ENCODE assay signal across 8 mouse cellular contexts in the genomic region with DNA sequence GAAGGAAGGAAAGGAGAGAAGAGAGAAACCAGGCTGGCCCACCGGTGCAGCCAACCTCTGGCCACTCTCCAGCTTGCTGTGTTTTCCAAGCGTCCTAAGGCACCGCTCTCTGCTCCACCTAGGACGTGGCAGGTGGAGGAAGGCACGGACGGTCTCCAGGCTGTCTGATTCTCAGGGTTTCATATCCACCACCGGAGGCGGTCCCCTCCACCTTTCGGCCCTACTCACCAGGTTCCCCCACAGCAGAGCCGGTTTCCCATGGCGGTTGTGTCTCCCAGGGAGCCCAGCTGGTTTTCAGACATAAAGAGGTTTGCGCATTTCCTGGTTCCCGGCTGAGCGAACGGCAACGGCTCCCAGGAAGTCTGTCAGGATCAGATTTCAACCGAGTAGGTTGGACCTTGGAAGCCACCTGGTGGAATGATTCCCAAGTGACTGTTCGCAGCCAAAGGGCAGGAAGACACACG. TPM values are rescaled to one million over a fixed set of nuclear protein-coding genes. Genes with fewer than 3 reads are reported as not detected.
DNase-seq lines count a peak whose midpoint lies in the region; ATAC-seq and TF ChIP-seq lines count a peak whose summit lies in the region.

TSS of gene 2310030G06Rik (minus strand) at position 323 of the 464 bp plus-strand sequence.

- H3K27ac ChIP-seq in cerebellum, adult 2 months (ENCODE audit: insufficient read depth, low read length): peak within 1 kb of the TSS; percentile 37; the same call in 1 of the 2 replicates
- peak within 1 kb of the TSS; percentile 86 for H3K27ac ChIP-seq in heart, embryonic 14.5 days (replicated peaks in 1 of 2; ENCODE audit: control insufficient read depth in 1 of 2, insufficient read depth in 1 of 2, low read depth in 2 of 2, low read length in 2 of 2)
- peak within 1 kb of the TSS; percentile 61; the same call in 1 of the 2 replicates for H3K27ac ChIP-seq in midbrain, embryonic 10.5 days (replicated peaks)

- no peaks in the 10 kb centered on the region for H3K36me3 ChIP-seq in heart, embryonic 14.5 days (ENCODE audit: control insufficient read depth, insufficient read depth, low read length)
- no peaks in the 10 kb centered on the region for H3K36me3 ChIP-seq in midbrain, embryonic 10.5 days

- H3K9me3 ChIP-seq in heart, embryonic 14.5 days (ENCODE audit: control insufficient read depth, low read length): no peaks in the 10 kb centered on the region
- H3K9me3 ChIP-seq in midbrain, embryonic 10.5 days (replicated peaks): no peaks in the 10 kb centered on the region

- TF ChIP-seq POLR2A in cerebellum, adult 2 months (IDR thresholded peaks at IDR 0.05; ENCODE audit: borderline replicate concordance, insufficient read depth, low read length): peak; percentile 32; the same call in 1 of the 2 replicates

- peaks cover under 1% of the 10 kb centered on the region; the same call in 1 of the 2 replicates for H3K4me1 ChIP-seq in cerebellum, adult 2 months (ENCODE audit: control insufficient read depth, insufficient read depth, low read length)
- peaks cover 8 to 34% of the 10 kb centered on the region in 2 experiments for H3K4me1 ChIP-seq in heart, embryonic 14.5 days (ENCODE audit: control insufficient read depth in 2 of 2, insufficient read depth in 2 of 2, low read length in 2 of 2)
- peaks cover 10% of the 10 kb centered on the region for H3K4me1 ChIP-seq in midbrain, embryonic 10.5 days

- H3K27me3 ChIP-seq in cerebellum, adult 2 months (ENCODE audit: control insufficient read depth, insufficient read depth, low read length): no peaks in the 10 kb centered on the region
- H3K27me3 ChIP-seq in heart, embryonic 14.5 days (ENCODE audit: control insufficient read depth, insufficient read depth, low read length): 0 out of 2 replicates have a peak, but pooled peaks cover 2% of the 10 kb centered on the region
- H3K27me3 ChIP-seq in midbrain, embryonic 10.5 days (ENCODE audit: low read depth, poor library complexity, severe bottlenecking): peaks cover 35% of the 10 kb centered on the region

- no peak for ATAC-seq in heart, embryonic 14.5 days (ENCODE audit: insufficient number of reproducible peaks, insufficient read depth, low FRiP score, low read depth)

- peak within 1 kb of the TSS; percentile 64 for H3K4me3 ChIP-seq in cerebellum, adult 2 months (replicated peaks; ENCODE audit: insufficient read depth, low read depth, low read length)
- peak within 1 kb of the TSS; percentile 53 to 66 for H3K4me3 ChIP-seq in heart, embryonic 14.5 days (ENCODE audit: control insufficient read depth in 1 of 2, insufficient read depth in 1 of 2, low read depth in 1 of 2, low read length in 2 of 2)
- H3K4me3 ChIP-seq in midbrain, embryonic 10.5 days: peak within 1 kb of the TSS; percentile 54

- peak within 1 kb of the TSS; percentile 80 for H3K9ac ChIP-seq in heart, embryonic 14.5 days (ENCODE audit: low read length)

- DNase-seq in cerebellum, adult 2 months: peak in 1 of 2 experiments; percentile 56
- DNase-seq in cerebellum, adult 11 months: no peak
- peak; percentile 63 for DNase-seq in brain, adult 2 months (ENCODE audit: low read depth, low spot score)
- DNase-seq in kidney, postnatal 4 days: peak; percentile 72 to 83
- DNase-seq in midbrain, embryonic 10.5 days (ENCODE audit: low spot score): peak; percentile 23
- no peak for DNase-seq in layer of hippocampus, postnatal 14 days (ENCODE audit: low spot score in 2 of 2)
- DNase-seq in layer of hippocampus, adult 9-11 months: no peak

- peak; percentile 20; the same call in 1 of the 2 replicates for TF ChIP-seq CTCF in cerebellum, adult 2 months (IDR thresholded peaks at IDR 0.05; ENCODE audit: borderline replicate concordance, insufficient read depth, low read depth, low read length)

- 4% methylated on average over 19 of the region's 19 CpGs for WGBS in cerebellum, adult 2 months
- 4% methylated on average over 19 of the region's 19 CpGs for WGBS in heart, embryonic 14.5 days
- 2% methylated on average over 19 of the region's 19 CpGs for WGBS in midbrain, embryonic 10.5 days

- peak within 1 kb of the TSS; percentile 83 for H3K4me2 ChIP-seq in heart, embryonic 14.5 days (ENCODE audit: low read length)

RNA-seq across cellular contexts. Expression of gene 2310030G06Rik, which starts in this region (rescaled TPM):
- 3.0 and 3.8 TPM in 2 replicates for polyA plus RNA-seq in cerebellum, adult 2 months (2012; rRNA removed)
- polyA plus RNA-seq in heart, embryonic 14.5 days (2014; fragmentation: Nextera tagmentation; extraction: Ambion mirVana): 10.3 and 11.4 TPM in 2 replicates
- 1.4 TPM in 2 replicates for polyA plus RNA-seq in midbrain, embryonic 10.5 days (2016; fragmentation: Nextera tagmentation; extraction: Ambion mirVana)
- 1 to 10 TPM; 1.5 to 2.1 TPM for total RNA-seq in layer of hippocampus, postnatal 14 days (2021)

Comparison
In these comparisons a context has a peak if more than half of its experiments do, and no peak if none do; other contexts are left out.
1. DNase-seq: peak in brain, adult 2 months (single experiment), kidney, postnatal 4 days (2 of 2) and midbrain, embryonic 10.5 days (single experiment); none in cerebellum, adult 11 months (single experiment), layer of hippocampus, postnatal 14 days (0 of 2) and layer of hippocampus, adult 9-11 months (single experiment).
2. Peak in every context shown above with its lines, with median percentiles within 50 percentile points of each other: H3K27ac ChIP-seq and H3K4me3 ChIP-seq.